Mouse (Mus musculus): ENCODE measurements around the gene Pccb. TPM values are rescaled to one million over a fixed set of nuclear protein-coding genes. Genes with fewer than 3 reads are reported as not detected.

The Pccb gene
- polyA plus RNA-seq, 1 experiment from 2014 or later = 27.7 TPM

DNA sequence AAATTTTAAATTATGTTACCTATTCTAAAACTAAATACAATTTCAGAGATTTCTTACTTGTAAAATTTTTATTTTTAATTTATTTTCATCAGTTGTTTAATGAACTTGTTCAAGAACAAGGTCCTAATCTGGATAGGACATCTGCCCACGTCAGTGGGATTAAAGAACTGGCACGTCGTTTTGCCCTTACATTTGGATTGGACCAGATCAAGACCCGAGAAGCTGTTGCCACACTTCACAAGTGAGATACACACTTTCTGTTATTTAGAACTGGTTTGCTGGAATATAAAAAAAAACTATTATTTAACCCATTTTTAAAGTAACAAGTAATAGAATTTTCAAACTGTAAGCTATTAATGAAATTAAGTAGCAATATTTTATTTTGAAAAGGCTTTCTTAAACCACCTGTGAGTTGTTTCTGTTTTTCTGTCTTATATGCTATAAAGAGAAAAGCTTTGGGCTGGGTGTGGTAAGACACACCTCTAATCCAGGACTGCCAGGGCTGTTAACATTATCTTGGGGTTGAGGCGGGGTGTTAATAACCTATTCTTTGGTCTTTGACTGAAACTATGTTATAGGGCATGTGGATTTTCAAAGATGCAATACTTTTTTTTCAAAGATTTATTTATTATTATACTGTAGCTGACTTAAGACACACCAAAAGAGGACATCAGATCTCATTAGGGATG lies 89.9 kb downstream of the Pccb start:
- H3K27me3 ChIP-seq (ENCODE audit: control insufficient read depth, insufficient read depth, low read length) = no peaks in the 10 kb centered on the region
- no peak overlapping the region for H3K4me3 ChIP-seq (replicated peaks; ENCODE audit: low read length)
- H3K36me3 ChIP-seq (ENCODE audit: control insufficient read depth, insufficient read depth, low read length) = no peaks in the 10 kb centered on the region
- H3K4me1 ChIP-seq (ENCODE audit: control insufficient read depth, insufficient read depth, low read length) = no peaks in the 10 kb centered on the region
- WGBS = 94% methylated on average over 5 of the region's 5 CpGs
- no peak overlapping the region for H3K27ac ChIP-seq (ENCODE audit: low read length)
- no peak overlapping the region for H3K9ac ChIP-seq (ENCODE audit: low read length)
- no peak overlapping the region for H3K4me2 ChIP-seq (ENCODE audit: low read depth, low read length)
- H3K9me3 ChIP-seq (replicated peaks; ENCODE audit: control insufficient read depth, low read length) = no peaks in the 10 kb centered on the region
- ATAC-seq (ENCODE audit: insufficient read depth, low FRiP score) = no peak

DNA sequence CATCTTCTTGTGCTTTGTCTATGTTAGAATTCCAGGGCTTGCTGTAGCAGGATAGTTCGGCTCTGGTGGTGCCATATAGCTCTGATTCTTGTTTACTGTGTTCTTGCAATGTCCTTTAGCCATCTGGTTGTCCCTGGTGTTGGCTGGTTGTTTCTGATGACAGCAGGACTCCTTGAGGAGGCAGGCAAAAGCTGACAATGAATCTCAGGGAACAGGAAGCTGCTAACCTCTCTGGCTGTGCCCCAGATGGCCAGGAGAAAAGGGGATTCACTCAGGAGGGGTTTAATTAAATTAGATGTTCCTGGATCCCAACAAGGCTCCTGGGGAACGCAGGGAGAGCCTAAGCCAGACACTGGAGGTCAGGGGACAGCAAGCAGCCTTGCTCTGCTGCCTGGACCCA lies 92.7 kb downstream of the Pccb start:
- WGBS = 63% methylated on average over 2 of the region's 2 CpGs
- Histone ChIP-seq H3K36me3 (ENCODE audit: control insufficient read depth, insufficient read depth, low read length) (no peaks in the 10 kb centered on the region), H3K4me3 (replicated peaks; ENCODE audit: low read length) (no peak overlapping the region), H3K9ac (ENCODE audit: low read length) (no peak overlapping the region), H3K27ac (ENCODE audit: low read length) (no peak overlapping the region), H3K27me3 (ENCODE audit: control insufficient read depth, insufficient read depth, low read length) (no peaks in the 10 kb centered on the region), H3K4me1 (ENCODE audit: control insufficient read depth, insufficient read depth, low read length) (no peaks in the 10 kb centered on the region), H3K9me3 (replicated peaks; ENCODE audit: control insufficient read depth, low read length) (no peaks in the 10 kb centered on the region), H3K4me2 (ENCODE audit: low read depth, low read length) (no peak overlapping the region)
- ATAC-seq (ENCODE audit: insufficient read depth, low FRiP score) = no peak

Other genes starting within 250 kb of the Pccb start
- gene Msl2, start 39.2 kb upstream of the Pccb start, polyA plus RNA-seq (2015; fragmentation: Nextera tagmentation; extraction: Ambion mirVana) = 2.9 and 3.2 TPM in 2 replicates
- 12.4 and 15.7 TPM in 2 replicates for gene Ppp2r3a, start 216.9 kb upstream of the Pccb start, polyA plus RNA-seq (2015; fragmentation: Nextera tagmentation; extraction: Ambion mirVana)

Data from stomach, embryonic 16.5 days (tissue).